Mouse (Mus musculus) sigmoid colon, adult 10 weeks (tissue): Measurements from ENCODE around the gene Casc4. TPM values are rescaled to one million over a fixed set of nuclear protein-coding genes. Genes with fewer than 3 reads are reported as not detected.

ENCODE experiments used
- polyA plus RNA-seq: library from polyadenylated mRNA; stranded (reverse); fragments of 350-450 nt; fragmentation: Illumina TruSeq; extraction: RNeasy Lipid Tissue Mini Kit (QIAGEN cat#74804); gene quantifications from one replicate; pipeline ENCODE4 v1.2.3, GENCODE M21; 2014; ENCODE audit warnings: low read depth, low replicate concordance

Gene Casc4
- polyA plus RNA-seq: 49.4 TPM

DNA sequence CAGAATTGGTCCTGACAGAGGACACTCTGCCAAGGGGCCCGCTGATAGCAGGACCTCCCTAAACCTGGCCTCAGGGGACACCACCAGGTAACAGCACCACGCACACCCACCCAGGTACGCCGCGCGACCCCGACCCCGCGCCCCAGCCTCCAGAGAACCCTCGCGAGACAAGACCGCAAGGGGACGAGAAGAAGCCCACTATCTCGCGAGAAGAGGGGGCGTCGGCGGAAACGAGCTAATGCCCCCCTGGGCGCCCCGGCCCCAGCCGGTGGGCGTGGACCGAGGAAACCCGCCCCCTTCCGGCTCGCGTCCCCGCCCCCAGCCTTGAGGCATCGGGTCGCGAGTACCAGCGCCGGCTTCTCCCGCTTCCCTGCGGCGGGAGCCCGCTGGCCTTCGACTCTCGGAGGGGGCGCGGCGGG, at the start of gene Casc4:
Gene Casc4, plus strand, starts transcription at position 339 of the 419 bp plus-strand sequence.

DNA sequence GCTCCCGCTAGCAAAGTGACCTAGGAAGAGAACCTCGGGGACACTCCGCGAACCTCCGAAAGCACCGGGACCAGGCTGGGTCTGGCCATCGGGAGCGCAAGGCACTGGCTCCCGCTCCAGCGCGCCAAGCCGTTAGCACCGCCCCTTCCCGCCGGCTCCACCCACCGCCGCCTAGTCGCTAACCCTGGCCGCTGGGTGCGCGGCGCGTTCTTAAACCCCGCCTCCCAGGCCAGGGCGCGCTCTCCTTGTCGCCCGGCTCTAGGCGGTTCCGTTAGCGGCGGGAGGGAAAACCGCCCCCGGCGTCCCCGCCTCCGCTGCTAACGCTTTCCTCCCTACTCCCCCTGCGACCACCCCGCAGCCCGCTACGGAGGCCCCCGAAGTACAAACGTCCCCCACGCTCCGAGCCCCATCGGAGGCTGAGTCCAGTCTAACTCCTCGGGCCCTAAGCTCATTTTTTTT, 89.0 kb downstream of the Casc4 start, which contains the start of the genes Ctdspl2 and Mageb3:
Gene Ctdspl2, plus strand, starts transcription at position 237 of the 459 bp plus-strand sequence.
Gene Mageb3, minus strand, starts transcription at position 328 of the 459 bp plus-strand sequence.

Other genes with a start within 250 kb of the Casc4 start
- 1.3 TPM for gene Frmd5, start 59.9 kb upstream of the Casc4 start, polyA plus RNA-seq
- gene Ctdspl2, start 89.0 kb downstream of the Casc4 start, polyA plus RNA-seq: 70.3 TPM
- not detected for gene Mageb3, start 89.1 kb downstream of the Casc4 start, polyA plus RNA-seq
- 62.2 TPM for gene Eif3j1, start 161.6 kb downstream of the Casc4 start, polyA plus RNA-seq